Mouse (Mus musculus): Measurements from ENCODE around the gene Jmy.

The Jmy gene

GRCm38 (mm10) chr13:93458616-93459015 lies 41.0 kb downstream of the Jmy start:
- DNase-seq (ENCODE audit: low spot score in 2 of 2) = no peak

- DNase-seq (ENCODE audit: low spot score in 2 of 2) = peak in 1 of 2 experiments; percentile 11
These were observed 46.3 kb downstream of the Jmy start for GRCm38 (mm10) chr13:93453275-93453674.

- DNase-seq (ENCODE audit: low spot score in 2 of 2) = no peak
These were observed 59.4 kb downstream of the Jmy start for GRCm38 (mm10) chr13:93440167-93440566.

- no peak for DNase-seq (ENCODE audit: low spot score in 2 of 2)
These were observed 70.4 kb downstream of the Jmy start for GRCm38 (mm10) chr13:93429205-93429604.

GRCm38 (mm10) chr13:93427920-93428876 lies 71.4 kb downstream of the Jmy start:
- no peak for DNase-seq (ENCODE audit: low spot score in 2 of 2)

- DNase-seq (ENCODE audit: low spot score in 2 of 2) = no peak
These were observed 76.4 kb downstream of the Jmy start for GRCm38 (mm10) chr13:93423224-93423623.

- no peak for DNase-seq (ENCODE audit: low spot score in 2 of 2)
These were observed 79.8 kb downstream of the Jmy start for GRCm38 (mm10) chr13:93419779-93420178.

- DNase-seq (ENCODE audit: low spot score in 2 of 2) = no peak
These were observed 81.3 kb downstream of the Jmy start for GRCm38 (mm10) chr13:93418292-93418691.

- DNase-seq (ENCODE audit: low spot score in 2 of 2) = no peak
These were observed 84.6 kb downstream of the Jmy start for GRCm38 (mm10) chr13:93415055-93415454.

- DNase-seq (ENCODE audit: low spot score in 2 of 2) = no peak
These were observed 89.3 kb downstream of the Jmy start for GRCm38 (mm10) chr13:93410343-93410742.

- no peak for DNase-seq (ENCODE audit: low spot score in 2 of 2)
These were observed 92.8 kb downstream of the Jmy start for GRCm38 (mm10) chr13:93406855-93407254.

GRCm38 (mm10) chr13:93401947-93402346 lies 97.7 kb downstream of the Jmy start:
- no peak for DNase-seq (ENCODE audit: low spot score in 2 of 2)

- DNase-seq (ENCODE audit: low spot score in 2 of 2) = no peak
These were observed 99.8 kb downstream of the Jmy start for GRCm38 (mm10) chr13:93399710-93400216.

GRCm38 (mm10) chr13:93389242-93389625 lies 110.4 kb downstream of the Jmy start:
- no peak for DNase-seq (ENCODE audit: low spot score in 2 of 2)

- no peak for DNase-seq (ENCODE audit: low spot score in 2 of 2)
These were observed 110.9 kb downstream of the Jmy start for GRCm38 (mm10) chr13:93388594-93389241.

- DNase-seq (ENCODE audit: low spot score in 2 of 2) = no peak
These were observed 112.2 kb downstream of the Jmy start for GRCm38 (mm10) chr13:93387440-93387839.

GRCm38 (mm10) chr13:93385147-93385546 lies 114.5 kb downstream of the Jmy start:
- DNase-seq (ENCODE audit: low spot score in 2 of 2) = no peak

GRCm38 (mm10) chr13:93384481-93384880 lies 115.1 kb downstream of the Jmy start:
- no peak for DNase-seq (ENCODE audit: low spot score in 2 of 2)

GRCm38 (mm10) chr13:93383620-93384019 lies 116.0 kb downstream of the Jmy start:
- DNase-seq (ENCODE audit: low spot score in 2 of 2) = no peak

- DNase-seq (ENCODE audit: low spot score in 2 of 2) = no peak
These were observed 116.5 kb downstream of the Jmy start for GRCm38 (mm10) chr13:93383092-93383491.

GRCm38 (mm10) chr13:93381301-93381700 lies 118.3 kb downstream of the Jmy start:
- DNase-seq (ENCODE audit: low spot score in 2 of 2) = no peak

GRCm38 (mm10) chr13:93380399-93381063 lies 119.1 kb downstream of the Jmy start:
- DNase-seq (ENCODE audit: low spot score in 2 of 2) = no peak

Data from cerebellum, postnatal 4 days (tissue).